Mouse (Mus musculus) embryonic fibroblast, embryonic 13.5 days (primary cell): Measurements from ENCODE around the gene Cpvl. TPM values are rescaled to one million over a fixed set of nuclear protein-coding genes. Genes with fewer than 3 reads are reported as not detected.

Source experiments
- H3K27ac ChIP-seq: 2 replicates; pipeline ENCODE4 v1.5.1; 2012; ENCODE audit warnings: low read length, control low read depth, inconsistent platforms; ENCODE audit not compliant: insufficient read depth
- H3K4me1 ChIP-seq: 2 replicates; pipeline ENCODE4 v1.6.1; 2011; ENCODE audit warnings: low read length; ENCODE audit not compliant: control insufficient read depth, insufficient read depth
- H3K4me3 ChIP-seq: 2 replicates; pipeline ENCODE4 v1.5.1; 2011; ENCODE audit warnings: mild to moderate bottlenecking, control low read depth, low read length; ENCODE audit not compliant: insufficient read depth
- CTCF ChIP-seq: IDR thresholded peaks from 2 replicates; pipeline ENCODE4 v1.5.1; 2011; ENCODE audit warnings: mild to moderate bottlenecking, control low read depth, low read length, moderate library complexity, borderline replicate concordance; ENCODE audit not compliant: insufficient read depth
- POLR2A ChIP-seq: IDR thresholded peaks from 2 replicates; pipeline ENCODE4 v1.6.1; 2011; ENCODE audit warnings: low read depth, mild to moderate bottlenecking, control low read depth, low read length, moderate library complexity
- polyA plus RNA-seq: library from polyadenylated mRNA; stranded (reverse); fragments of >200 nt; gene quantifications from 2 replicates; pipeline ENCODE4 v1.2.4, GENCODE M21; 2011; ENCODE audit warnings: low read depth; ENCODE audit not compliant: missing spikeins, insufficient read length

The Cpvl gene
- polyA plus RNA-seq, 1 experiment: not detected

- no peak for TF ChIP-seq POLR2A
- no peak for TF ChIP-seq CTCF
- Histone ChIP-seq H3K4me3 (no peak overlapping the region), H3K4me1 (no peaks in the 10 kb centered on the region), H3K27ac (no peak overlapping the region)
These were observed 58.4 kb downstream of the Cpvl start for GRCm38 (mm10) chr6:53920041-53920440.

GRCm38 (mm10) chr6:53917026-53917558, 61.4 kb downstream of the Cpvl start:
- Histone ChIP-seq H3K27ac (no peak overlapping the region), H3K4me1 (no peaks in the 10 kb centered on the region), H3K4me3 (no peak overlapping the region)
- no peak for TF ChIP-seq POLR2A
- TF ChIP-seq CTCF: no peak

GRCm38 (mm10) chr6:53915347-53915746, 63.1 kb downstream of the Cpvl start:
- Histone ChIP-seq H3K4me1 (no peaks in the 10 kb centered on the region), H3K4me3 (no peak overlapping the region), H3K27ac (no peak overlapping the region)
- no peak for TF ChIP-seq CTCF
- TF ChIP-seq POLR2A: no peak

GRCm38 (mm10) chr6:53913151-53913550, 65.3 kb downstream of the Cpvl start:
- Histone ChIP-seq H3K27ac (no peak overlapping the region), H3K4me3 (no peak overlapping the region), H3K4me1 (no peaks in the 10 kb centered on the region)
- TF ChIP-seq POLR2A (no peak), CTCF (no peak)

GRCm38 (mm10) chr6:53912112-53912782, 66.2 kb downstream of the Cpvl start:
- H3K4me1 ChIP-seq: no peaks in the 10 kb centered on the region
- TF ChIP-seq CTCF (no peak), POLR2A (no peak)
- H3K27ac ChIP-seq: no peak overlapping the region
- no peak overlapping the region for H3K4me3 ChIP-seq

- Histone ChIP-seq H3K4me1 (0 out of 2 replicates have a peak, but pooled peaks cover 4% of the 10 kb centered on the region), H3K4me3 (no peak overlapping the region), H3K27ac (no peak overlapping the region)
- no peak for TF ChIP-seq POLR2A
- TF ChIP-seq CTCF: no peak
These were observed 68.5 kb downstream of the Cpvl start for GRCm38 (mm10) chr6:53909986-53910385.

- H3K4me1 ChIP-seq: 0 out of 2 replicates have a peak, but pooled peaks cover 5% of the 10 kb centered on the region
- H3K4me3 ChIP-seq: no peak overlapping the region
- TF ChIP-seq POLR2A (no peak), CTCF (no peak)
- H3K27ac ChIP-seq: no peak overlapping the region
These were observed 69.0 kb downstream of the Cpvl start for GRCm38 (mm10) chr6:53909446-53909845.

GRCm38 (mm10) chr6:53906871-53907270, 71.6 kb downstream of the Cpvl start:
- Histone ChIP-seq H3K4me1 (0 out of 2 replicates have a peak, but pooled peaks cover 6% of the 10 kb centered on the region), H3K27ac (no peak overlapping the region), H3K4me3 (no peak overlapping the region)
- TF ChIP-seq CTCF (no peak), POLR2A (no peak)

GRCm38 (mm10) chr6:53906051-53906462, 72.4 kb downstream of the Cpvl start:
- no peak overlapping the region for H3K27ac ChIP-seq
- peaks cover 6% of the 10 kb centered on the region; the same call in 1 of the 2 replicates for H3K4me1 ChIP-seq

GRCm38 (mm10) chr6:53905576-53905975, 72.9 kb downstream of the Cpvl start:
- Histone ChIP-seq H3K4me3 (no peak overlapping the region), H3K4me1 (peaks cover 6% of the 10 kb centered on the region; the same call in 1 of the 2 replicates), H3K27ac (no peak overlapping the region)
- no peak for TF ChIP-seq CTCF
- TF ChIP-seq POLR2A: no peak

More at GRCm38 (mm10) chr6:53906051-53906462, 72.4 kb downstream of the Cpvl start:
- H3K4me3 ChIP-seq: no peak overlapping the region
- no peak for TF ChIP-seq POLR2A
- no peak for TF ChIP-seq CTCF
